Mouse (Mus musculus) hindbrain, embryonic 14.5 days (tissue): ENCODE data around the gene Cavin1. TPM values are rescaled to one million over a fixed set of nuclear protein-coding genes. Genes with fewer than 3 reads are reported as not detected.
"Not testable (repeated sequence)": the region's sequence is repeated elsewhere in the genome, so short reads cannot be mapped to it uniquely, and the experiment has no call there.

Experiments
- ATAC-seq: fragments of 200-750 bp; cut with Nextera tagmentation; 2 replicates; pipeline ENCODE4 v1.8.0; 2017; ENCODE audit warnings: moderate number of reproducible peaks, mild to moderate bottlenecking, moderate TSS enrichment, moderate library complexity; ENCODE audit not compliant: low FRiP score
- DNase-seq: peaks from one replicate; pipeline ENCODE4 v3.0.0-alpha.2; 2015; ENCODE audit warnings: low spot score
- H3K27ac ChIP-seq: fragments of 300-500 bp; sonication (generic); 2 replicates; pipeline ENCODE4 v1.5.1; 2014; ENCODE audit warnings: mild to moderate bottlenecking, moderate library complexity
- H3K27me3 ChIP-seq: fragments of 300-500 bp; sonication (generic); 2 replicates; pipeline ENCODE4 v1.6.1; 2014; ENCODE audit warnings: mild to moderate bottlenecking, low read length, mixed read lengths; ENCODE audit not compliant: control insufficient read depth, insufficient read depth
- H3K36me3 ChIP-seq: fragments of 300-500 bp; sonication (generic); replicated peaks from 2 replicates; pipeline ENCODE4 v1.6.1; 2014; ENCODE audit not compliant: control insufficient read depth, insufficient read depth
- H3K4me1 ChIP-seq: fragments of 300-500 bp; sonication (generic); replicated peaks from 2 replicates; pipeline ENCODE4 v1.6.1; 2014; ENCODE audit warnings: antibody characterized with exemption, low read length, mixed read lengths; ENCODE audit not compliant: control insufficient read depth, insufficient read depth
- H3K4me2 ChIP-seq: fragments of 300-500 bp; sonication (generic); replicated peaks from 2 replicates; pipeline ENCODE4 v1.6.1; 2014; ENCODE audit warnings: mild to moderate bottlenecking, moderate library complexity
- H3K4me3 ChIP-seq: fragments of 300-500 bp; sonication (generic); replicated peaks from 2 replicates; pipeline ENCODE4 v1.5.1; 2014; ENCODE audit warnings: mild to moderate bottlenecking, low read length
- H3K9ac ChIP-seq: fragments of 300-500 bp; sonication (generic); 2 replicates; pipeline ENCODE4 v1.6.1; 2014
- H3K9me3 ChIP-seq: fragments of 300-500 bp; sonication (generic); 2 replicates; pipeline ENCODE4 v1.6.1; 2016; ENCODE audit warnings: low read length; ENCODE audit not compliant: control insufficient read depth
- WGBS: fragments of 180-500 bp; shearing (Covaris S2); extraction: QIAGEN DNeasy Blood & Tissue Kit; methylation state at CpG from one replicate; pipeline ENCODE4 v1.1.7; 2014; 5-methylcytosine and 5-hydroxymethylcytosine counted together
- polyA plus RNA-seq: library from polyadenylated mRNA; unstranded; fragments of >200 nt; fragmentation: Nextera tagmentation; extraction: Ambion mirVana; gene quantifications from 2 replicates; pipeline ENCODE4 v1.2.1, GENCODE M21; 2014

Cavin1 gene
- 20.1 and 21.1 TPM in 2 replicates for polyA plus RNA-seq

DNA sequence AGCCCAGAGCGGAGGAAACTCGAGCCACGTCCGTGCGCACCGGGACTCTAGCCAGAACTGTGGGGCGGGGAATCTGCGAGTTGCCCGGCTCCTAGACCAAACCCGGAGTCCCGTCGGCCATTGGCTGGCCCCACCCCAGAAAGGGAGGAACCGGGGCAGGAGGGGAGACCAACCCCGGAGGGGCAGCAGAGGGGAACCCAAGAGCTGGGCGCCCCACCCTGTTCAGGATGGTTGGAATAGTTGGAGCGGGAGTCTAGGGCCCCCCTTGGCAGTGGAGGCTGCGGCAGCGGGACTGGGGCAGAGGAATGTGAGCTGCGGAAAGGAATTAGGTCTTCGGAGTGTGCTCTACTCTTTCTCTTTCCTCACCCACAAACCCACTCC is at the start of gene Cavin1:
Gene Cavin1 (minus strand): TSS at position 331 of the 381 bp plus-strand sequence.
- no peak for ATAC-seq
- Histone ChIP-seq H3K4me1 (no peaks in the 10 kb centered on the region; the same call in 1 of the 2 replicates), H3K9ac (peak within 1 kb of the TSS; percentile 44; the same call in 1 of the 2 replicates), H3K4me3 (peak within 1 kb of the TSS; percentile 34), H3K4me2 (peak within 1 kb of the TSS; percentile 48), H3K27ac (no peak within 1 kb of the TSS), H3K27me3 (peaks cover 67% of the 10 kb centered on the region), H3K36me3 (no peaks in the 10 kb centered on the region), H3K9me3 (no peaks in the 10 kb centered on the region)
- DNase-seq, result peak; percentile 61
- WGBS, result 1% methylated on average over 20 of the region's 20 CpGs

DNA sequence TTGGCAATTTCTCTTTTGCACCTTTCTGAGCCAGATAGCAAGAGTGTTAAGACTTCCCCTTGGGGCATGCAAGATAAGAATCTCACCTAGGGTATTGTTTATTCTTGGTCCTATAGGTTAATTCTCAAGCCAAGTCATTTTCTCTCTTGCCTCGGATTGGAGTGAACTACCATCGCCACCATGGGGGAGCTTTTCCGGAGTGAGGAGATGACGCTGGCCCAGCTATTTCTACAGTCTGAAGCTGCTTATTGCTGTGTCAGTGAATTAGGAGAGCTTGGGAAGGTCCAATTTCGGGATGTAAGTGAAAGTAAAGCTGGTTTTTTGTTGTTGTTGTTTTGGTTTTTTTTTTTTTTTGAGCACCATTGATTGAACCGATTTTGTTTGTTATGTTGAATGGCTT is 41.0 kb upstream of the Cavin1 start:
- H3K4me2 ChIP-seq, result peak overlapping the region; percentile 58
- H3K4me1 ChIP-seq, result peaks cover 25% of the 10 kb centered on the region
- peak overlapping the region; percentile 64 for H3K4me3 ChIP-seq
- no peaks in the 10 kb centered on the region for H3K9me3 ChIP-seq
- ATAC-seq, result no peak
- H3K27ac ChIP-seq, result peak overlapping the region; percentile 39; the same call in 1 of the 2 replicates
- no peaks in the 10 kb centered on the region for H3K27me3 ChIP-seq
- DNase-seq, result no peak
- WGBS, result 79% methylated on average over 6 of the region's 6 CpGs
- H3K9ac ChIP-seq, result peak overlapping the region; percentile 81
- H3K36me3 ChIP-seq, result peaks cover 45% of the 10 kb centered on the region

GRCm38 (mm10) chr11:101009888-101010784 is 39.4 kb upstream of the Cavin1 start:
- Histone ChIP-seq H3K4me3 (peak overlapping the region; percentile 64), H3K4me1 (peaks cover 25% of the 10 kb centered on the region), H3K4me2 (peak overlapping the region; percentile 58), H3K27ac (peak overlapping the region; percentile 91), H3K9me3 (no peaks in the 10 kb centered on the region), H3K36me3 (peaks cover 31% of the 10 kb centered on the region), H3K9ac (peak overlapping the region; percentile 81), H3K27me3 (no peaks in the 10 kb centered on the region)
- peak; percentile 53 for DNase-seq
- WGBS, result 5% methylated on average over 29 of the region's 29 CpGs
- ATAC-seq, result no peak; the same call in 1 of the 2 replicates

- peak within 1 kb of the TSS; percentile 64 for H3K4me3 ChIP-seq
- peaks cover 25% of the 10 kb centered on the region for H3K4me1 ChIP-seq
- WGBS, result under 1% methylated on average over 44 of the region's 44 CpGs
- peak within 1 kb of the TSS; percentile 81 for H3K9ac ChIP-seq
- peaks cover 23% of the 10 kb centered on the region for H3K36me3 ChIP-seq
- DNase-seq (peak; percentile 97), ATAC-seq (peak; percentile 100)
- H3K27me3 ChIP-seq, result no peaks in the 10 kb centered on the region
- no peaks in the 10 kb centered on the region for H3K9me3 ChIP-seq
- peak within 1 kb of the TSS; percentile 91 for H3K27ac ChIP-seq
- H3K4me2 ChIP-seq, result peak within 1 kb of the TSS; percentile 58
Observed at GRCm38 (mm10) chr11:101009046-101009887, 38.6 kb upstream of the Cavin1 start, which contains the start of gene Atp6v0a1. Gene Atp6v0a1 (plus strand): TSS chr11:101009452.

DNA sequence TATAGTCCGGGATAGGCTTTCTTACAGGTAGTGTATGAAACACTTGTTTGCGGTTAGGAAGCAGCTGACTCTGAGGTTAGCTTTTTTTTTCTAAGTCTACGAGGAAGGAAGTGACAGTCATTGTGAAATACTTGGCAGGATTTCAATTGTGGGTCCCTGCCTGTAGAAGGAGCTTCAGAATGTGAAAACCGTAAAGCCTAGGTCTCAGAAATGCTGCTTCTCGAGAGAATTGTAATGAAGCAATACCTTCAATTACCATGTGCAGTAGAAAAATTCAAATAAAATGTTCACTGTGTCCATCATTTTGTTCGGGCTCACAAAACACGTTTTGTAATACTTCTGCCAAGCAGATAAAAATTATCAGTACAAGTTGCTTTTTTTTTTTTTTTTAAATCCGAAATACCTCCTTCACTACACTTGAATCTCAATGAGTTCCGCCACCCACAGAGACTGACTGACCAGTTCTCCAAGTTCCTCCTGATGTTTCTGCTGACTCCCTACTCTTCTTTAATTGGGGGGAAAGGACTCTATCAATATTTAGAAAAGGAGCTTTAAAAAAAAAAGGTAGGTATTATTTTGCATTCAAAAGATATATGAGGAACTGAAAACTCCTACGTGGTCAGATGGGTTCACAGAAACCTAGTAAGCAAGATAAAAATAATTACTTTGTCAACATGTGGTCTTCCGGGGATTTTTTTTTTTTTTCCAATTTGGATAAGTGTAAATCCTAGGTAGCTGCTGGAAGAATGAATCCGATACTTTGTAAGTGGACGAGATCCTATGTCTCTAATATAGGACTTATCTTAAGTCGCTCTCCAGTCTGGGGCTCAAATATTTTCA is 37.7 kb upstream of the Cavin1 start:
- Histone ChIP-seq H3K9ac (peak overlapping the region; percentile 55), H3K4me3 (peak overlapping the region; percentile 64), H3K36me3 (peaks cover 14% of the 10 kb centered on the region), H3K27me3 (no peaks in the 10 kb centered on the region), H3K9me3 (no peaks in the 10 kb centered on the region), H3K27ac (peak overlapping the region; percentile 91), H3K4me2 (peak overlapping the region; percentile 58), H3K4me1 (peaks cover 25% of the 10 kb centered on the region)
- ATAC-seq (no peak), DNase-seq (no peak)
- 49% methylated on average over 14 of the region's 14 CpGs for WGBS

GRCm38 (mm10) chr11:101003025-101003685 is 32.5 kb upstream of the Cavin1 start:
- no peaks in the 10 kb centered on the region for H3K36me3 ChIP-seq
- H3K27ac ChIP-seq, result no peak overlapping the region
- no peak for DNase-seq
- H3K4me2 ChIP-seq, result no peak overlapping the region
- WGBS, result 41% methylated on average over 3 of the region's 3 CpGs
- H3K4me3 ChIP-seq, result no peak overlapping the region
- no peaks in the 10 kb centered on the region for H3K27me3 ChIP-seq
- ATAC-seq, result no peak
- peaks cover 2% of the 10 kb centered on the region; the same call in 1 of the 2 replicates for H3K4me1 ChIP-seq
- H3K9me3 ChIP-seq, result no peaks in the 10 kb centered on the region
- no peak overlapping the region for H3K9ac ChIP-seq

DNA sequence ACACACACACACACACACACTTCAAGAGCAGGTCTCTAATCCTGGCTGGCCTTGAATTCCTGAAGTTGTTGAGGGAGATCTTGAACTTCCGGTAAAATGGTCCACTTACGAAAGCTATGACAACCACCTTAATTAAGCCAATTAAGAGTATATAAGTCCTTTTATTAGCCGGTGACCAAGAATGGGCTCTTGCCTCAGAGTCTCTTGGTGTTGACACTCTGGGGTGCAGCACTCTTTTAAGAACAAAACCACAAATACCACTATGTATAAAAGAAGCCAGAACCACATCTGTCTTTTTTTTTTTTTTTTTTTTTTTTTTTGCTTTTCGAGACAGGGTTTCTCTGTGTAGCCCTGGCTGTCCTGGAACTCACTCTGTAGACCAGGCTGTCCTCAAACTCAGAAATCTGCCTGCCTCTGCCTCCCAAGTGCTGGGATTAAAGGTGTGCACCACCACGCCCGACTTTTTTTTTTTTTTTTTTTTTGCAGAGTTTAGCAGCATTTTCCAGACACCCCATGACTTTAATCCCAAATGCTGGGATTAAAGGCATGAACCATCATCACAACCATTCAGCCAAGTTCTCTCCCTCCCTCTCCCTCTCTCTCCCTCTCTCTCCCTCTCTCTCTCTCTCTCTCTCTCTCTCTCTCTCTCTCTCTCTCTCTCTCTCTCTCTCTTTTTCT is 31.3 kb upstream of the Cavin1 start:
- H3K9ac ChIP-seq, H3K4me1 ChIP-seq, H3K4me3 ChIP-seq, ATAC-seq, H3K36me3 ChIP-seq, H3K9me3 ChIP-seq, H3K4me2 ChIP-seq, H3K27me3 ChIP-seq, H3K27ac ChIP-seq, DNase-seq: not testable (repeated sequence)
- WGBS, result 88% methylated on average over 4 of the region's 6 CpGs

DNA sequence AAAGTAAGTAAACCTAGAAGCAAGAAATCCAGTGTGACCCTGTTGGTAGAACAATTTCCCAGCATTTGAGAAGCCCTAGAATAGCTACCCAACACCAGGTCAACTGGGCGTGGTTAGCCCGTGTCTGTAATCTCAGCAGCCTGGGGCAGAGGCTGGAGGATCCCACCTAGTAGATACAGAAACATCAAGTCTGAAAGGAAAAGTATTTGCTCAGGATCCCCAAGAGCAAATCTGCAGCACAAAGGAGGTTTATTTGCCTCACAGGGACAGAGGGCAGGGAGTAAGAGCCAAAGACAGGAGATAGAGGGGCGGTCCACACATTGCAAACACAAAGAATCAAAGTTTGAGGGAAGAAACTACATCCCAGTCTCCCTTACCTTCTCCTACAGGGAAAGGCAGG is 28.6 kb upstream of the Cavin1 start:
- no peak overlapping the region for H3K4me3 ChIP-seq
- 63% methylated on average over 3 of the region's 3 CpGs for WGBS
- ATAC-seq, result no peak

More for the DNA sequence above, 28.6 kb upstream of the Cavin1 start:
- no peaks in the 10 kb centered on the region for H3K4me1 ChIP-seq
- H3K27ac ChIP-seq, result no peak overlapping the region
- H3K9ac ChIP-seq, result no peak overlapping the region
- no peaks in the 10 kb centered on the region for H3K27me3 ChIP-seq
- H3K36me3 ChIP-seq, result no peaks in the 10 kb centered on the region
- no peak overlapping the region for H3K4me2 ChIP-seq
- DNase-seq, result no peak
- H3K9me3 ChIP-seq, result no peaks in the 10 kb centered on the region
